16 mouse cellular contexts compared by ENCODE assay signal in the genomic region with DNA sequence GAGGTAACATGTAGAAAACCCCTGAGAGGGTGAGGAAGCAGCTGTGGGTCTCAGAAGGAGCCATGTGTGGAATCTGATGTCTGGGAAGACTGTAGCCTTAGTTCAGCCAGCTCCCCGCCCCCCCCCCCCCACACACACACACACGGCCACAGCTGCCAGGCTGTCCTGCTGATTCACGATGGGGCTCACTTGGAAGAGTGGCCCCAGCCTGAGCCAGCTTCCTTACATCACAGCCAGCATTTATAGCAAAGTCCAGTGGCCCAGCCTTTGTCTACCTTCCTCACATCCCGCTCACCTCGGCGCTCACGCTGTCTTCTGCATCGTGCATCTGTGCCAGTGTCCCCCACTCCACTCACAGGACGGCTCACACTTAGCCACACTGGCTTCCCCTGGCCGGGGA. TPM values are rescaled to one million over a fixed set of nuclear protein-coding genes. Genes with fewer than 3 reads are reported as not detected.
DNase-seq lines count a peak whose midpoint lies in the region; ATAC-seq and TF ChIP-seq lines count a peak whose summit lies in the region.
"Had no signal": no experiment of that assay in that cellular context is flagged by ENCODE, and none has a peak within 500 bp of the region (broad histone marks: within the 10 kb centered on the region; RNA-seq: fewer than 3 reads in every experiment).

No protein-coding gene starts in this region.

- 0 out of 2 replicates have a peak, but pooled peaks cover 2% of the 10 kb centered on the region for H3K9me3 ChIP-seq in heart, embryonic 10.5 days
- no peaks in the 10 kb centered on the region for H3K9me3 ChIP-seq in midbrain, embryonic 12.5 days
- H3K9me3 ChIP-seq in midbrain, postnatal 0 days (ENCODE audit: low read length): no peaks in the 10 kb centered on the region
- H3K9me3 ChIP-seq in limb, embryonic 10.5 days (replicated peaks): no peaks in the 10 kb centered on the region

- no peak for ATAC-seq in midbrain, embryonic 12.5 days (ENCODE audit: low FRiP score, low read depth)
- ATAC-seq in midbrain, postnatal 0 days (ENCODE audit: low FRiP score): no peak
- ATAC-seq: Patski had no signal

- TF ChIP-seq CTCF in midbrain, postnatal 0 days (IDR thresholded peaks at IDR 0.05): no peak

- 0 out of 2 replicates have a peak overlapping the region, but pooled peaks have one; percentile 24 for H3K9ac ChIP-seq in midbrain, embryonic 12.5 days (replicated peaks)
- H3K9ac ChIP-seq in midbrain, postnatal 0 days (replicated peaks; ENCODE audit: low read length, poor library complexity, severe bottlenecking): no peak overlapping the region

- intact Hi-C loops in heart, postnatal 10 days (cut with DNase I): no loop called here

- H3K36me3 ChIP-seq in heart, embryonic 10.5 days: no peaks in the 10 kb centered on the region
- no peaks in the 10 kb centered on the region for H3K36me3 ChIP-seq in midbrain, embryonic 12.5 days
- no peaks in the 10 kb centered on the region for H3K36me3 ChIP-seq in midbrain, postnatal 0 days (ENCODE audit: insufficient read depth, low read length)
- no peaks in the 10 kb centered on the region for H3K36me3 ChIP-seq in limb, embryonic 10.5 days

- peaks cover 13% of the 10 kb centered on the region for H3K27me3 ChIP-seq in heart, embryonic 10.5 days (ENCODE audit: insufficient read depth, poor library complexity, severe bottlenecking)
- no peaks in the 10 kb centered on the region; the same call in 1 of the 2 replicates for H3K27me3 ChIP-seq in midbrain, embryonic 12.5 days
- no peaks in the 10 kb centered on the region for H3K27me3 ChIP-seq in midbrain, postnatal 0 days (ENCODE audit: insufficient read depth, low read length)
- H3K27me3 ChIP-seq in limb, embryonic 10.5 days (ENCODE audit: low read depth, poor library complexity, severe bottlenecking): no peaks in the 10 kb centered on the region
- H3K27me3 ChIP-seq: Patski had no signal

- 0 out of 2 replicates have a peak overlapping the region, but pooled peaks have one; percentile 22 for H3K27ac ChIP-seq in heart, embryonic 10.5 days
- no peak overlapping the region for H3K27ac ChIP-seq in midbrain, embryonic 12.5 days (replicated peaks)
- H3K27ac ChIP-seq in midbrain, postnatal 0 days (ENCODE audit: low read depth, low read length): no peak overlapping the region
- peak overlapping the region; percentile 70 for H3K27ac ChIP-seq in limb, embryonic 10.5 days

- DNase-seq in heart, embryonic 10.5 days (ENCODE audit: low spot score): no peak
- DNase-seq in heart, postnatal 10 days: no peak
- no peak for DNase-seq in midbrain, postnatal 0 days (ENCODE audit: low spot score)
- peak; percentile 51 for DNase-seq in brain, adult 2 months (ENCODE audit: low read depth, low spot score)
- DNase-seq in limb, embryonic 10.5 days (ENCODE audit: low spot score): no peak
- DNase-seq in cerebellum, adult 9-10 months: no peak
- no peak for DNase-seq in urinary bladder, adult 2 months (ENCODE audit: low spot score)
- DNase-seq: heart, adult 11 months; heart, postnatal 14 days; kidney, postnatal 14 days; lung, adult 2 months had no signal

- peaks cover 19% of the 10 kb centered on the region for H3K4me1 ChIP-seq in heart, embryonic 10.5 days
- no peaks in the 10 kb centered on the region for H3K4me1 ChIP-seq in midbrain, embryonic 12.5 days
- no peaks in the 10 kb centered on the region for H3K4me1 ChIP-seq in midbrain, postnatal 0 days (ENCODE audit: insufficient read depth, low read length)
- H3K4me1 ChIP-seq in limb, embryonic 10.5 days: peaks cover 9% of the 10 kb centered on the region

- H3K4me2 ChIP-seq in midbrain, embryonic 12.5 days (replicated peaks): no peak overlapping the region
- no peak overlapping the region for H3K4me2 ChIP-seq in midbrain, postnatal 0 days (ENCODE audit: low read depth, low read length, poor library complexity, severe bottlenecking)

- no peak overlapping the region for H3K4me3 ChIP-seq in heart, embryonic 10.5 days
- H3K4me3 ChIP-seq in midbrain, embryonic 12.5 days: no peak overlapping the region
- H3K4me3 ChIP-seq in midbrain, postnatal 0 days (ENCODE audit: low read depth, low read length): no peak overlapping the region
- H3K4me3 ChIP-seq in limb, embryonic 10.5 days: no peak overlapping the region
- H3K4me3 ChIP-seq: erythroblast, embryonic 14.5 days had no signal

- 37% methylated on average over 10 of the region's 10 CpGs for WGBS in heart, embryonic 10.5 days
- 57% methylated on average over 9 of the region's 10 CpGs for WGBS in midbrain, embryonic 12.5 days
- 55% methylated on average over 9 of the region's 10 CpGs for WGBS in midbrain, postnatal 0 days
- WGBS in limb, embryonic 10.5 days: 54% methylated on average over 10 of the region's 10 CpGs

RNA-seq across cellular contexts. Expression of gene Spaca4, which starts 23.8 kb away (rescaled TPM):
- not detected in 2 replicates for polyA plus RNA-seq in heart, embryonic 10.5 days (2016; fragmentation: Nextera tagmentation; extraction: Ambion mirVana)
- total RNA-seq in heart, postnatal 10 days (2021): not detected
- not detected in 2 replicates for polyA plus RNA-seq in midbrain, embryonic 12.5 days (2016; fragmentation: Nextera tagmentation; extraction: Ambion mirVana)
- total RNA-seq in midbrain, postnatal 0 days (2014; rRNA removed): not detected in 2 replicates
- not detected in 2 replicates for polyA plus RNA-seq in midbrain, postnatal 0 days (2015; fragmentation: Nextera tagmentation; extraction: Ambion mirVana)
- not detected in 2 replicates for polyA plus RNA-seq in limb, embryonic 10.5 days (2016; fragmentation: Nextera tagmentation; extraction: Ambion mirVana)
- not detected in 2 replicates for polyA plus RNA-seq in urinary bladder, adult 2 months (2012; rRNA removed)
- total RNA-seq: heart, postnatal 14 days; layer of hippocampus, postnatal 25 days had no signal
- polyA plus RNA-seq: erythroblast, embryonic 14.5 days; limb, embryonic 14.5 days; lung, adult 2 months; Patski had no signal

RNA-seq across cellular contexts. Expression of gene Fam83e, which starts 28.4 kb away (rescaled TPM):
- polyA plus RNA-seq in heart, embryonic 10.5 days (2016; fragmentation: Nextera tagmentation; extraction: Ambion mirVana): 0.76 and 1.2 TPM in 2 replicates
- under 1 TPM; 0.10 to 0.12 TPM for total RNA-seq in heart, postnatal 10 days (2021)
- polyA plus RNA-seq in midbrain, embryonic 12.5 days (2016; fragmentation: Nextera tagmentation; extraction: Ambion mirVana): 1.3 and 1.6 TPM in 2 replicates
- 0.14 TPM in 1 of 2 replicates, not detected in the other for total RNA-seq in midbrain, postnatal 0 days (2014; rRNA removed)
- 0.16 and 0.25 TPM in 2 replicates for polyA plus RNA-seq in midbrain, postnatal 0 days (2015; fragmentation: Nextera tagmentation; extraction: Ambion mirVana)
- polyA plus RNA-seq in limb, embryonic 10.5 days (2016; fragmentation: Nextera tagmentation; extraction: Ambion mirVana): 2.1 and 2.4 TPM in 2 replicates
- 1.3 and 1.5 TPM in 2 replicates for polyA plus RNA-seq in urinary bladder, adult 2 months (2012; rRNA removed)

RNA-seq across cellular contexts. Expression of gene Sphk2, which starts 31.6 kb away (rescaled TPM):
- 24.7 and 29.3 TPM in 2 replicates for polyA plus RNA-seq in heart, embryonic 10.5 days (2016; fragmentation: Nextera tagmentation; extraction: Ambion mirVana)
- total RNA-seq in heart, postnatal 10 days (2021): 10 to 100 TPM; 17.4 to 20.1 TPM
- 24.0 and 25.8 TPM in 2 replicates for polyA plus RNA-seq in midbrain, embryonic 12.5 days (2016; fragmentation: Nextera tagmentation; extraction: Ambion mirVana)
- total RNA-seq in midbrain, postnatal 0 days (2014; rRNA removed): 22.4 and 23.5 TPM in 2 replicates
- 15.8 and 18.1 TPM in 2 replicates for polyA plus RNA-seq in midbrain, postnatal 0 days (2015; fragmentation: Nextera tagmentation; extraction: Ambion mirVana)
- 45.5 and 49.3 TPM in 2 replicates for polyA plus RNA-seq in limb, embryonic 10.5 days (2016; fragmentation: Nextera tagmentation; extraction: Ambion mirVana)
- polyA plus RNA-seq in urinary bladder, adult 2 months (2012; rRNA removed): 22.1 and 25.6 TPM in 2 replicates

RNA-seq across cellular contexts. Expression of gene Lmtk3, which starts 34.1 kb away (rescaled TPM):
- 0.57 and 1.8 TPM in 2 replicates for polyA plus RNA-seq in heart, embryonic 10.5 days (2016; fragmentation: Nextera tagmentation; extraction: Ambion mirVana)
- under 1 TPM; 0.22 to 0.30 TPM for total RNA-seq in heart, postnatal 10 days (2021)
- polyA plus RNA-seq in midbrain, embryonic 12.5 days (2016; fragmentation: Nextera tagmentation; extraction: Ambion mirVana): 10.6 and 11.1 TPM in 2 replicates
- 170 and 172 TPM in 2 replicates for total RNA-seq in midbrain, postnatal 0 days (2014; rRNA removed)
- 13.7 and 19.1 TPM in 2 replicates for polyA plus RNA-seq in midbrain, postnatal 0 days (2015; fragmentation: Nextera tagmentation; extraction: Ambion mirVana)
- 2.2 and 3.2 TPM in 2 replicates for polyA plus RNA-seq in limb, embryonic 10.5 days (2016; fragmentation: Nextera tagmentation; extraction: Ambion mirVana)
- polyA plus RNA-seq in urinary bladder, adult 2 months (2012; rRNA removed): 2.5 and 2.9 TPM in 2 replicates

RNA-seq across cellular contexts. Expression of gene Rpl18, which starts 34.1 kb away (rescaled TPM):
- 860 and 1,046 TPM in 2 replicates for polyA plus RNA-seq in heart, embryonic 10.5 days (2016; fragmentation: Nextera tagmentation; extraction: Ambion mirVana)
- total RNA-seq in heart, postnatal 10 days (2021): 100 to 1,000 TPM; 698 to 700 TPM
- 688 and 721 TPM in 2 replicates for polyA plus RNA-seq in midbrain, embryonic 12.5 days (2016; fragmentation: Nextera tagmentation; extraction: Ambion mirVana)
- 801 and 989 TPM in 2 replicates for total RNA-seq in midbrain, postnatal 0 days (2014; rRNA removed)
- polyA plus RNA-seq in midbrain, postnatal 0 days (2015; fragmentation: Nextera tagmentation; extraction: Ambion mirVana): 473 and 492 TPM in 2 replicates
- polyA plus RNA-seq in limb, embryonic 10.5 days (2016; fragmentation: Nextera tagmentation; extraction: Ambion mirVana): 1,218 and 1,459 TPM in 2 replicates
- 594 and 906 TPM in 2 replicates for polyA plus RNA-seq in urinary bladder, adult 2 months (2012; rRNA removed)

Comparison
In these comparisons a context has a peak if more than half of its experiments do, and no peak if none do; other contexts are left out.
1. H3K27ac ChIP-seq: peak in heart, embryonic 10.5 days (single experiment) and limb, embryonic 10.5 days (single experiment); none in midbrain, embryonic 12.5 days (single experiment) and midbrain, postnatal 0 days (single experiment).